ENCODE assay signal across 1 mouse cellular context in the genomic region with DNA sequence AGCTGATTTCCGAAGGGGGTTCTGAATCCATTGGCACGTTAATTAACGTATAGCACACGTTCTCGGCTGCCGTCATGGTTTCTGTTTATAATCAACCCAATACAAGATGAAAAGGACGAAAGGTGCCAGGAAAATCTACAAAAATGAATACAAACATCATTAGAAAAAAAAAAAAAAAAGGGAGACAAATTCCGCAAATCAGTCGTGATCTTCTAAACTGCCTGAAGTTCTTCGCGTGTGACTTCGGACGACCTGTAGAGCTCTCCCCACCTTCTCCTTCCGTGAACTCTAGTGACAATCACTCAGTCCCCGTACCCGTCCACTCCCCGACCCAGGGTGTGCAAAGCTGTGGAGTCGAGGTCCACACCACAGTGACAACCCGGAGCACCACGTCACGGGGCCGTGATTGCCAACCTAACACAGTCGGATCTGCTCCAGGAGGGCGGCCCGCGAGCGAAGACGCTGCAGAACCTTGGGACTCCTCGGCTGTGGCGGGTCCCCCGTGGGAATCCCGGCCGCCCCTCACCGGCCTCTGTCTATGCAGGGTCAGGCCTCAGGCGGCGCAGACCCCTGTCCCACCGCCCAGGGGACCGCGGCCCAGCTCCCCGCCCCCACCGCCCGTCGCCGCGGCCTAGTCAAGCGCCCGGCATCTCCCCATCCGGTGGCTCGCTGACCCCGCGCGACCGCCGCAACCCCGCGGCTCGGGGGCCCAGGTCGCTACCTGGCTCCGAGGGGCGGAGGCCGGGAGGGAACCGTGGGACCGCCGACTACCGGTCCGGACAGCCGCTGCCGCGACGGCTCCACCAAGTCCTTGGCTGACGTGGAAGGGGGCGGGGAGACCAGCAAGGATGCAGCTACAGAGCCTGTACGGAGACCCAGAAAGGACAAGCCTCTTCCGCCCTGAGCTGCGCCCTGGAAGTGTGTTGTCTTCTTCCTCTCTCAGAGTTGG.
TF ChIP-seq lines count a peak whose summit lies in the region.

A gene (minus strand): TSS at position 827 of the 949 bp plus-strand sequence.

TF ChIP-seq in CH12.LX, 34 proteins besides CTCF, POLR2A, EP300 and RAD21 (continued from another document):
- TF ChIP-seq ZKSCAN1 (IDR thresholded peaks at IDR 0.05; ENCODE audit: borderline replicate concordance, low read depth, low read length) = no peak
- peak; percentile 46; the same call in 1 of the 2 replicates for TF ChIP-seq NRF1 (IDR thresholded peaks at IDR 0.05; ENCODE audit: low read depth, low read length)
- TF ChIP-seq CHD2 (IDR thresholded peaks at IDR 0.05; ENCODE audit: low read length) = peak; percentile 42; the same call in 1 of the 2 replicates
- TF ChIP-seq HCFC1 (IDR thresholded peaks at IDR 0.05; ENCODE audit: low read depth, low read length) = peak; percentile 84
- 0 out of 2 replicates have a peak, but pooled peaks have one; percentile 70 for TF ChIP-seq NELFE (IDR thresholded peaks at IDR 0.05; ENCODE audit: low read depth, low read length)
- peak; percentile 41; the same call in 1 of the 2 replicates for TF ChIP-seq POLR2AphosphoS2 (IDR thresholded peaks at IDR 0.05; ENCODE audit: low read depth, low read length)
- TF ChIP-seq KAT2A (IDR thresholded peaks at IDR 0.05; ENCODE audit: insufficient replicate concordance, low read length) = peak; percentile 78; the same call in 1 of the 2 replicates
- peak; percentile 83 for TF ChIP-seq ZMIZ1 (IDR thresholded peaks at IDR 0.05; ENCODE audit: low read depth, low read length)
- no peak for TF ChIP-seq ETS1 (conservative IDR thresholded peaks at IDR 0.05; ENCODE audit: low read depth, low read length)
- TF ChIP-seq JUN (IDR thresholded peaks at IDR 0.05; ENCODE audit: insufficient read depth, low read depth, low read length) = no peak
- peak; percentile 34; the same call in 1 of the 2 replicates for TF ChIP-seq MYC (IDR thresholded peaks at IDR 0.05; ENCODE audit: low read depth, low read length)
- peak; percentile 49; the same call in 1 of the 2 replicates for TF ChIP-seq IRF4 (IDR thresholded peaks at IDR 0.05; ENCODE audit: low read depth, low read length)
- TF ChIP-seq CHD1 (IDR thresholded peaks at IDR 0.05; ENCODE audit: low read depth, low read length) = no peak
- peak; percentile 66 for TF ChIP-seq MXI1 (IDR thresholded peaks at IDR 0.05; ENCODE audit: low read depth, low read length)
- TF ChIP-seq MEF2A (IDR thresholded peaks at IDR 0.05; ENCODE audit: borderline replicate concordance, low read depth, low read length) = peak; percentile 58
- TF ChIP-seq USF2 (conservative IDR thresholded peaks at IDR 0.05; ENCODE audit: low read depth, low read length) = no peak
- TF ChIP-seq USF1 (IDR thresholded peaks at IDR 0.05; ENCODE audit: low read depth, low read length) = no peak
- peak; percentile 75 for TF ChIP-seq TCF12 (IDR thresholded peaks at IDR 0.05; ENCODE audit: low read depth, low read length)
- peak; percentile 69; the same call in 1 of the 2 replicates for TF ChIP-seq UBTF (IDR thresholded peaks at IDR 0.05; ENCODE audit: low read depth, low read length)
- peak; percentile 49; the same call in 1 of the 2 replicates for TF ChIP-seq TBP (conservative IDR thresholded peaks at IDR 0.05; ENCODE audit: low read depth, low read length)
- TF ChIP-seq SIN3A (IDR thresholded peaks at IDR 0.05; ENCODE audit: low read length) = peak; percentile 89
TF ChIP-seq in CH12.LX: peak in this region for 17.
